Mouse (Mus musculus) kidney, postnatal 10 days (tissue): Measurements from ENCODE around the gene Tap1.
A peak's percentile ranks its signal among the peaks of the same experiment; 100 is the strongest.
"Not testable (repeated sequence)": the region's sequence is repeated elsewhere in the genome, so short reads cannot be mapped to it uniquely, and the experiment has no call there.

Source experiments
- DNase-seq: peaks from one replicate; pipeline ENCODE4 v3.0.0; 2021; ENCODE audit warnings: mixed read lengths

Gene Tap1

GRCm38 (mm10) chr17:34187261-34187916 is at the start of gene Tap1, which contains the start of gene Psmb9:
Gene Tap1, plus strand, starts transcription at chr17:34187553.
Gene Psmb9, minus strand, starts transcription at chr17:34187764.
- peak; percentile 100 for DNase-seq

DNA sequence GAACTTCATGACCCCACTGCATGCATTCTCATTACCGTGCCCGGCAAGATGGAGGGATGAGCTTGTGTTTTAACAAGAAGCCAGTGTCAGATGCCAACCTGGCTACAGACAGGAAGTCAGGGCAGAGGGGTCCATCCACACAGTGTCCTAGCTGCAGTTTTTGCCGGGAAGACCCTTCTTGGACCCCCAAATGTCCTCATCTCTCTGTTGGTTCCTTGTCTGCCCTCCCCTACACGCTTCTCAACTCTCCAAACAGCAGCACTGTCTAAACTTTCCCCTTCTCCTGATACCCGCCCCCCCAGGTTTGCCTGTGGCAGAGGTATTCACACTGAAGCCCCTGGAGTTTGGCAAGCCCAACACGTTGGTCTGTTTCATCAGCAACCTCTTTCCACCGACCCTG is 49.8 kb upstream of the Tap1 start:
- no peak for DNase-seq

- no peak for DNase-seq
These were observed 48.7 kb upstream of the Tap1 start for GRCm38 (mm10) chr17:34138655-34139054.

DNA sequence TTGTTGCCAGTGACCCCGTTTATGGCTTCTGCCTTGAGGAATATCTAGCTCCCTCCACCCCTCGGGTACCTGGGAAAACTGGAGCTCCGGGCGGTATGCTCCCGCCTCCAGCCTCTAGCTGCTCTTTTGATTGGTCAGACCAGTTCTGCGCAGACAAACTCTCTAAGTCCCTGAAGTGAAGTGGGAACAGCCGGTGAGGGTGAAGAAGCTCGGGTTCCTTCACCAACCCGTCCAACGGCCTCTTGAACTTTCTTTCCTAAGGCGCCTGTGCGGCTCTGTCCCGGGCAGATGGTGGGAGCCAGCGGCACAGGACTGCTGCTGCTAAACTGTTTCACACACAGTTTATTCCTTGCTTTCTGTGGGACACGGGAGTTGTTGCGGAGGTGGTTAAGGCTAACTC is 47.9 kb upstream of the Tap1 start:
- DNase-seq = peak; percentile 67

GRCm38 (mm10) chr17:34140240-34140639 is 47.1 kb upstream of the Tap1 start:
- no peak for DNase-seq

DNA sequence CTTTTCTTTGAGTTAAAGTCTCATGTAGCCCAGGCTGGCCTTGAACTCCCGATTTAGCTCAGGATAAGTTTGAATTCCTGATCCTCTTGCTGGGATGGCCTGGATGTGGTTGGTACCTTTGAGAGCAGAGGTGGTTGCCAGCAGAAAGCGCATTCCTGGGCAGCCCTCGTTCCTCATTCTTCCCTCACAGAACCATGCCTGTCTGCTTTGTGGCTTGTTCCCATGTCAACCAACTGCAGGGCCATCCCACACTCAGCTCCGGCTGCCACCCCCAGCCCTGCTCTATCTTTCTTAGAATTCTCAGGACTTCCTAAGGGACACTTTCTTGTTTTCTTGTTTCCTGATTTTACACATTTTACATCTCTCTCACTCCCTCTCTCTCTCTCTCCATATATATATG is 45.9 kb upstream of the Tap1 start:
- no peak for DNase-seq

GRCm38 (mm10) chr17:34142456-34143010 is 44.8 kb upstream of the Tap1 start:
- DNase-seq = no peak

- peak; percentile 71 for DNase-seq
These were observed 44.3 kb upstream of the Tap1 start, which contains the start of gene H2-DMb2 for GRCm38 (mm10) chr17:34143033-34143432. Gene H2-DMb2, plus strand, starts transcription at chr17:34143307.

DNA sequence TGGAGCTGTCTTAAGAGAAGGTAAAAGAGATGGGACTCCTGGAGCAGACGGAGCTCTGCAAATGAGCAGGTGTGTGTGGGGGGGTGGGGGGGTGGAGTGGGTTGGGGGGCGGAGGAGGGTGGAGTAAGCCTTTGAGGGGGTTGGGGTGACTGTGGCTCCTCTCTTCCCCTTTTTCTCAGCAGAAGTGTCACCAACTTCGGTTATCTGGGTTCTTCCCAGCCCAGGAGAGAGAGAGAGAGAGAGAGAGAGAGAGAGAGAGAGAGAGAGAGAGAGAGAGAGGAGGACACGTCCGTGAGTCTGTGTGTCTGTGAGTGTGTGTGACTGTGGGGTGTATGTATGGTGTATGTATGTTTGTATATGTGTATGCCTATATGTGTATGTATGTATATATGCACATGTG is 43.9 kb upstream of the Tap1 start:
- no peak for DNase-seq

GRCm38 (mm10) chr17:34144221-34144620 is 43.1 kb upstream of the Tap1 start:
- DNase-seq = not testable (repeated sequence)

DNA sequence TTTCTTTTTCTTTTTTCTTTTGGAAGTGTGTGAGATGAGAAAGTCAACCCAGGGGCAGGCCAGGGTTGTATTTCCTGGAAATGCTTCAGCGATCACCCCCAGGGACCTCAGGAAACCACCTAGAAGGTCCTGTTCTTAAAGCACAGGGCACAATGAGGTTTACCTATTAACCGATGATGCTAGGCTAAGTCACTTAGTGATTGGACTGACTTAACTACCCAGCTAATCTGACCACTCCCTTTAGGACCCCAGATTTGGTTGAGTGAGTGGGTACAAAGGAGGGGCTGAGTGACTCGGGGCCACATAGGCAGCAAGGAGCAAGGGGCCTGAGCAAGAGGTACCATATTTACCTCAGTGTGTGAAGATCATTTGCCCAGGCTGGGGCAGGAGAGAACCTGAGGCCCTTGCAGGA is 42.4 kb upstream of the Tap1 start:
- no peak for DNase-seq

DNA sequence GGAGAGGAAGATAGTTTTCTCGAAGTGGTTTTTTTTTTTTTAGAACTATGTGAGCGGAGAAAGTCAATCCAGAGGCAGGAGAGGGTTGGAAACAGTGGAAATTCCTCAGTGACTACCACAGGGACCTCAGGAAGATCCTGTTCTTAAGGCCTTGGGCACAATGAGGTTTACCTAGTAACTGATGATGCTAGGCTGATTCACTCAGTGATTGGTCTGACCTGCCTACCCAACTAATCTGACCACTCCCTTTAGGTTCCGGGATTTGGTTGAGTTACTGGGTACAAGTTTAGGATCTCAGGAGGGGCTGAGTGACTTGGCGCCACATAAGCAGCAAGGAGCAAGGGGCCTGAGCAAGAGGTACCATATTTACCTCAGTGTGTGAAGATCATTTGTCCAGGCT is 34.4 kb upstream of the Tap1 start, which contains the start of gene H2-DMb1:
Gene H2-DMb1 (plus strand): TSS at position 150 of the 400 bp plus-strand sequence.
- peak; percentile 70 for DNase-seq

DNA sequence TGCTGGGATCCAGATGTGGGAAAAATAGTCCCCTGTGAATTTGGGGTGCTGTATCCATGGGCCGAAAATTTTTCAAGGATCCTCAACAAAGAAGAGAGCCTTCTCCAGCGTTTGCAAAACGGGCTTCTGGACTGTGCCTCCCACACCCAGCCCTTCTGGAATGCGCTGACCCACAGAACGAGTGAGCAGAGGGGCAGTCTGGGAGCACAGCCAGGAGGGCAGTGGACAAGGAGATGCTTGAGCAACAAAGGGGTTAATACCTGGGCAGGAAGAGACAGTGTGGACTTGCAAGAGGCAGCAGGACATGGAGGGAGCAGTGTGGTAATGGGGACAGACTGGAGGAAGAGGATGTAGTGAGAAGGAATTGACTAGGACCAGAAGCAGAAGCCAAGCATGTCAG is 31.8 kb upstream of the Tap1 start:
- peak; percentile 46 for DNase-seq

- DNase-seq = peak; percentile 64
These were observed 23.0 kb upstream of the Tap1 start for GRCm38 (mm10) chr17:34164202-34164895.

DNA sequence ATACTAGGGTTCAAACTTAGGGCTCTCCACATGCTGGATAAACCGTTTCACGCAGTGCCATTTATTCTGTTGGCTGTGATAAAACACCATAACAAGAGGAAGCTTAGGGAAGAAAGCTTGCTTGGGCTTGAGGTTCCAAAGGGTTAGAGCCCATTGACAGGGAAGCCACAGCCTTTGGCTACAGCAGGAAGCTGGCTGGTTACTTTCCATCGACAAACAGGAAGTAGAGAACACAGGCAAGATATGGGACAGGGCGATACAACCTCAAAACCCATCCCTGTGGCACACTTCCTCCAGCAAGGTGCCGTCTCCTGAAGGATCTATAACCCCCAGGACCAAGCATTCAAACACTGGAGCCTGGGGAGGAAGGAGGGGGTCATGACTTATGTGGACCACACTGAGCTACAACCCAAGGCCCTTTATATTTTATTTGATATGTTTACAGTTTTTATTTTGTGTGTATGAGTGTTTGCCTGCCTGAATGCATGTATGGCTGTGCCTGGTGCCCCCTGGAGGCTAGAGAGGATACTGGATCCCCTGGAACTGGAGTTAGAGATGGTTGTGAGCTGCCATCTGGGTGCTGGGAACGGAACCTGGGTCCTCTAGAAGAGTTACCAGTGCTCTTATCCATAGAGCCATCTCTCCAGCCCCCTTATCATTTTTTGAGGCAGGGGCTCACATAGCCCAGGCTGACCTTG is 22.2 kb upstream of the Tap1 start:
- DNase-seq = peak; percentile 28

DNA sequence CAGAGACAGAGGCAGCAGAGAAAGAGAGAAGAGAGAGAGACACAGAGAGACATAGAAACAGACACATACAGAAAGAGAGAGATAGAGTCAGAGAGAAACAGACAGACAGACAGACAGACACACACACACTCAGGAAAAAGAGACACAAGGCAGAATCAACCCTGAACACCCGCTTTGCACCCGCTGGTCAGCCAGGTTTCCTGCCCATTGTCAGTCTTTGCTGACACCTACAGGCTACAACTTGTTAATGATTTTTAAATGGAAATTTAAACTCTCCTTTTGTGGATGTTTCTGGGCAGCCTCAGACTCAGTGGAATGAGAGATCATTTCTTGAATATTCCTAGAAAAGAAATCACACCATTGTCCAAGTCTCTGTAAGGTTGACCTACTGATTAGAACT is 18.1 kb upstream of the Tap1 start:
- peak; percentile 65 for DNase-seq

- DNase-seq = no peak
These were observed 16.9 kb upstream of the Tap1 start for GRCm38 (mm10) chr17:34170487-34170876.

- DNase-seq = peak; percentile 90
These were observed 16.4 kb upstream of the Tap1 start for GRCm38 (mm10) chr17:34170877-34171498.

GRCm38 (mm10) chr17:34172528-34172927 is 14.8 kb upstream of the Tap1 start:
- no peak for DNase-seq

- DNase-seq = no peak
These were observed 13.3 kb upstream of the Tap1 start for GRCm38 (mm10) chr17:34174075-34174474.

DNA sequence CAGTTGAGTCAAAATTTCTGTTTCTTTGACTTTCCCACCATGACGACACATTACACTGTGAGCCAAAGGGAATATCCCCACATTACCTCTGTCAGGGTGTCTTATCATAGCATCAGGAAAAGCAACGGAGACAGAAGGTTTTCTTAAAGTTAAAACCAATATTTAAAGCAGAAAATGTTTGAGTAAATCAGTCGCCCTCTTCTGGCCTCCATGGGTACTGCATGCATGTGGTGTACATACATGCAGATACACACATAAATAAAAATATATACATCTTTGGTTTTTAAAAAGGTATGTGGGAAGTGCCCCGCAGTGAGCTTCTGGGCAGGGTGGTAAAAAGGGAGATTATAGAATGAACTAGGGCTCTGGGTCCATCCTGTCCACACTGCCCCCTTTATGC is 10.2 kb upstream of the Tap1 start:
- DNase-seq = no peak

DNA sequence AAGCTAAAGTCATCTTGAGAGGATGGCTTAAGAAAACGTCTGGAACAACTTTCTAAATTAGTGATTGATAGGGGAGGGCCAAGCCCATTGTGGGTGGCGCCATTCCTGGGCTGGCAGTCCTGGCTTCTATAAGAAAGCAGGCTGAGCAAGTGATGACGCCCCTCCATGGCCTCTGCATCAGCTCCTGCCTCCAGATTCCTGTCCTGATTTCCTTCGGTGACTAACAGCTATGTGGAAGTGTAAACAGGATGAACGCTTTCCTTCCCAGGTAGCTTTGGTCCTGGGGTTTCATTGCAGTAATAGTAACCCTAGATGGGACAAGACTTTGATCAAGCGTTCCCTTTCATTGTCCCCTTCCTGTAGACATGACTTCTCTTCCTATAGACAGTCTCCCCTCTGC is 8.3 kb upstream of the Tap1 start:
- no peak for DNase-seq
